ENCODE assay signal across 8 mouse cellular contexts in the genomic region with DNA sequence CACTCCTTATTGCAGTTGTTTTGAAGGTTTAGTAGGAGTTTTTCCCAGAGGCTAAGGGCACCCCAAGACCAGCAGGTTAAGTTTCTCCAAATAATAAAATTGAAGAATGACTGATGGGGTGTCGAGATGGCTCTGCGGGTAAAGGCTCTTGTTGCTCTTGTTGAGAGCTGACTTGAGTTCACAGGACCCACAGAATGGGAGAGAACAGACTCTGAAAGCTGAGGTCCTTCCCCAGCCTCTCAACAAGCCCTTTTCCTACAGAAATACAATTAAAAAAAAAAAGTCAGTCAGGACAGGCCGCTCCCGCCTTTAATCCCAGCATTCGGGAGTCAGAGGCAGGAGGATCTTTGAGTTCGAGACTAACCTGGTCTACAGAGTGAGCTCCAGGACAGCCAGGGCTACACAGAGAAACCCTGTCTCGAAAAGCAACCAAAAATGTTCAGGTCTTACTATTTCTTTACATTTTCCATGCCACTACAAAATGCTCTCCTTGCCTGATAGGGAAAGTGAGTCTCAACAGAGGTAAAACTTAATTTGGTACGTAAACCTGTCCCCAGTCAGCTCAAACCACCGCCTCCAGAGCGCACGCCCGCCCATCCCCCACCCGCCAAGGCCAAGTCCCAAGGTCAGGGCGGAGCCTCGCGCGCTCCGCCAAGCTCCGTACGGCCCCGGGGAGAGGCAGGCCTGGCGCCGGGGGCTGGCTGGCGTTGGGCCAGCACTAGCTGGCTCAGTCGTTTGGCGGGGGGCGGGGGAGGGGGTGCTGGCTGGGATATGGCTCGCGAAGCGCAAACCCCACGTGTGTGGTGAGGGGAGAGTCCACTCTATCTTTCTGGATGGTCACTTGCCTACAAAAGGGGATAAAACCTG. TPM values are rescaled to one million over a fixed set of nuclear protein-coding genes. Genes with fewer than 3 reads are reported as not detected.
DNase-seq lines count a peak whose midpoint lies in the region; ATAC-seq lines count a peak whose summit lies in the region.

No protein-coding gene starts in this region.

- H3K27me3 ChIP-seq in heart, embryonic 11.5 days (ENCODE audit: control insufficient read depth, insufficient read depth, low read length) = no peaks in the 10 kb centered on the region
- no peaks in the 10 kb centered on the region for H3K27me3 ChIP-seq in kidney, embryonic 15.5 days

- H3K9ac ChIP-seq in heart, embryonic 11.5 days (ENCODE audit: low read depth, low read length) = peak overlapping the region; percentile 100
- peak overlapping the region; percentile 36 for H3K9ac ChIP-seq in kidney, embryonic 15.5 days

- peak overlapping the region; percentile 99 for H3K27ac ChIP-seq in heart, embryonic 11.5 days (ENCODE audit: low read depth, low read length)
- peak overlapping the region; percentile 100 for H3K27ac ChIP-seq in kidney, embryonic 15.5 days

- H3K4me2 ChIP-seq in heart, embryonic 11.5 days = peak overlapping the region; percentile 57
- peak overlapping the region; percentile 72 for H3K4me2 ChIP-seq in kidney, embryonic 15.5 days

- no peaks in the 10 kb centered on the region for H3K36me3 ChIP-seq in heart, embryonic 11.5 days (ENCODE audit: control insufficient read depth, insufficient read depth, low read length)
- peaks cover under 1% of the 10 kb centered on the region for H3K36me3 ChIP-seq in kidney, embryonic 15.5 days

- H3K4me3 ChIP-seq in heart, embryonic 11.5 days (ENCODE audit: low read depth, low read length) = peak overlapping the region; percentile 16
- peak overlapping the region; percentile 26 for H3K4me3 ChIP-seq in kidney, embryonic 15.5 days (replicated peaks)

- 4% methylated on average over 31 of the region's 31 CpGs for WGBS in heart, embryonic 11.5 days (ENCODE audit: insufficient replicate concordance)
- 3% methylated on average over 31 of the region's 31 CpGs for WGBS in kidney, embryonic 15.5 days

- H3K4me1 ChIP-seq in heart, embryonic 11.5 days (ENCODE audit: control insufficient read depth, insufficient read depth, low read length) = peaks cover 46% of the 10 kb centered on the region
- H3K4me1 ChIP-seq in kidney, embryonic 15.5 days = peaks cover 70% of the 10 kb centered on the region

- 0 out of 2 replicates have a peak, but pooled peaks have one; percentile 36 for ATAC-seq in heart, embryonic 11.5 days (replicated peaks; ENCODE audit: insufficient number of reproducible peaks, low FRiP score, low TSS enrichment)
- peak; percentile 8; the same call in 1 of the 2 replicates for ATAC-seq in kidney, embryonic 15.5 days (replicated peaks; ENCODE audit: low FRiP score)
- ATAC-seq in activated CD4-positive, CD25-positive, alpha-beta regulatory T cell, adult 4 months = no peak

- intact Hi-C loops in left cerebral cortex, postnatal 4 days (cut with DNase I) = no loop called here

- no peaks in the 10 kb centered on the region for H3K9me3 ChIP-seq in heart, embryonic 11.5 days (replicated peaks; ENCODE audit: control insufficient read depth, low read length)
- no peaks in the 10 kb centered on the region for H3K9me3 ChIP-seq in kidney, embryonic 15.5 days (replicated peaks)

- peak; percentile 86 for DNase-seq in left cerebral cortex, postnatal 4 days
- no peak for DNase-seq in left cerebral cortex, adult 8-10 months (ENCODE audit: low spot score in 2 of 2)
- peak; percentile 79 for DNase-seq in embryo, embryonic 11.5 days (ENCODE audit: low read depth, low spot score)
- DNase-seq in lung, postnatal 25 days (ENCODE audit: low spot score) = peak; percentile 79
- DNase-seq in spleen, adult 12 weeks (ENCODE audit: low spot score) = peak; percentile 55

RNA-seq across cellular contexts. Expression of a gene that starts 2.5 kb away (rescaled TPM):
- 100 to 1,000 TPM; 146 to 158 TPM for total RNA-seq in left cerebral cortex, postnatal 4 days (2021)
- 100 to 1,000 TPM; 206 to 222 (median 214) TPM for total RNA-seq in left cerebral cortex, adult 8-10 months (2022)
- 97.8 and 102 TPM in 2 replicates for polyA plus RNA-seq in heart, embryonic 11.5 days (2014; fragmentation: Nextera tagmentation; extraction: Ambion mirVana)
- 59.9 and 68.1 TPM in 2 replicates for polyA plus RNA-seq in kidney, embryonic 15.5 days (2015; fragmentation: Nextera tagmentation; extraction: Ambion mirVana)
- 10 to 100 TPM; 12.5 to 20.0 TPM for polyA plus RNA-seq in activated CD4-positive, CD25-positive, alpha-beta regulatory T cell, adult 4 months (2017; shearing (Covaris generic))

RNA-seq across cellular contexts. Expression of a gene that starts 7.0 kb away (rescaled TPM):
- under 1 TPM; 0.40 to 0.50 TPM for total RNA-seq in left cerebral cortex, postnatal 4 days (2021)
- total RNA-seq in left cerebral cortex, adult 8-10 months (2022) = under 1 TPM in 1 of 4 experiments, not detected in 3; 0.07 TPM
- polyA plus RNA-seq in heart, embryonic 11.5 days (2014; fragmentation: Nextera tagmentation; extraction: Ambion mirVana) = not detected in 2 replicates
- 0.03 and 0.09 TPM in 2 replicates for polyA plus RNA-seq in kidney, embryonic 15.5 days (2015; fragmentation: Nextera tagmentation; extraction: Ambion mirVana)
- polyA plus RNA-seq in activated CD4-positive, CD25-positive, alpha-beta regulatory T cell, adult 4 months (2017; shearing (Covaris generic)) = not detected

RNA-seq across cellular contexts. Expression of a gene that starts 22.1 kb away (rescaled TPM):
- not detected for total RNA-seq in left cerebral cortex, postnatal 4 days (2021)
- total RNA-seq in left cerebral cortex, adult 8-10 months (2022) = not detected
- polyA plus RNA-seq in heart, embryonic 11.5 days (2014; fragmentation: Nextera tagmentation; extraction: Ambion mirVana) = not detected in 2 replicates
- 0.55 and 0.83 TPM in 2 replicates for polyA plus RNA-seq in kidney, embryonic 15.5 days (2015; fragmentation: Nextera tagmentation; extraction: Ambion mirVana)
- polyA plus RNA-seq in activated CD4-positive, CD25-positive, alpha-beta regulatory T cell, adult 4 months (2017; shearing (Covaris generic)) = not detected

RNA-seq across cellular contexts. Expression of a gene that starts 23.2 kb away (rescaled TPM):
- 10 to 100 TPM; 85.2 to 93.7 TPM for total RNA-seq in left cerebral cortex, postnatal 4 days (2021)
- total RNA-seq in left cerebral cortex, adult 8-10 months (2022) = 10 to 100 TPM; 61.5 to 65.0 (median 63.0) TPM
- polyA plus RNA-seq in heart, embryonic 11.5 days (2014; fragmentation: Nextera tagmentation; extraction: Ambion mirVana) = 296 and 308 TPM in 2 replicates
- 291 and 295 TPM in 2 replicates for polyA plus RNA-seq in kidney, embryonic 15.5 days (2015; fragmentation: Nextera tagmentation; extraction: Ambion mirVana)
- polyA plus RNA-seq in activated CD4-positive, CD25-positive, alpha-beta regulatory T cell, adult 4 months (2017; shearing (Covaris generic)) = 100 to 1,000 TPM; 115 to 120 TPM

RNA-seq across cellular contexts. Expression of a gene that starts 27.3 kb away (rescaled TPM):
- under 1 TPM; 0.56 to 0.66 TPM for total RNA-seq in left cerebral cortex, postnatal 4 days (2021)
- 1 to 10 TPM; 1.7 to 2.8 (median 2.2) TPM for total RNA-seq in left cerebral cortex, adult 8-10 months (2022)
- not detected in 2 replicates for polyA plus RNA-seq in heart, embryonic 11.5 days (2014; fragmentation: Nextera tagmentation; extraction: Ambion mirVana)
- polyA plus RNA-seq in kidney, embryonic 15.5 days (2015; fragmentation: Nextera tagmentation; extraction: Ambion mirVana) = 7.6 and 9.4 TPM in 2 replicates
- polyA plus RNA-seq in activated CD4-positive, CD25-positive, alpha-beta regulatory T cell, adult 4 months (2017; shearing (Covaris generic)) = under 1 TPM; 0.47 to 0.95 TPM

Comparison
In these comparisons a context has a peak if more than half of its experiments do, and no peak if none do; other contexts are left out.
1. DNase-seq: peak in left cerebral cortex, postnatal 4 days (single experiment), embryo, embryonic 11.5 days (single experiment), lung, postnatal 25 days (single experiment) and spleen, adult 12 weeks (single experiment); none in left cerebral cortex, adult 8-10 months (0 of 2).